Mouse (Mus musculus): ENCODE results near the gene Il25. TPM values are rescaled to one million over a fixed set of nuclear protein-coding genes. Genes with fewer than 3 reads are reported as not detected.
"Not testable (repeated sequence)": the region's sequence is repeated elsewhere in the genome, so short reads cannot be mapped to it uniquely, and the experiment has no call there.

Il25 gene
- polyA plus RNA-seq, 1 experiment from 2014 or later: not detected

GRCm38 (mm10) chr14:54945975-54946704 is 13.6 kb downstream of the Il25 start:
- Histone ChIP-seq H3K27ac (ENCODE audit: low read depth, low read length) (no peak overlapping the region), H3K36me3 (ENCODE audit: control insufficient read depth, insufficient read depth, low read length) (no peaks in the 10 kb centered on the region), H3K27me3 (ENCODE audit: control insufficient read depth, insufficient read depth, low read length) (no peaks in the 10 kb centered on the region), H3K4me2 (ENCODE audit: low read depth) (no peak overlapping the region), H3K4me3 (ENCODE audit: low read depth, low read length) (no peak overlapping the region), H3K9ac (ENCODE audit: low read length) (no peak overlapping the region), H3K4me1 (ENCODE audit: control insufficient read depth, insufficient read depth, low read length) (no peaks in the 10 kb centered on the region), H3K9me3 (ENCODE audit: control insufficient read depth, low read length) (no peaks in the 10 kb centered on the region)
- ATAC-seq (ENCODE audit: insufficient read depth, low FRiP score, low TSS enrichment) (no peak), DNase-seq (ENCODE audit: low spot score) (no peak)
- 81% methylated on average over 19 of the region's 19 CpGs for WGBS

GRCm38 (mm10) chr14:54947008-54947407 is 14.5 kb downstream of the Il25 start:
- not testable (repeated sequence) for H3K4me3 ChIP-seq (ENCODE audit: low read depth, low read length); H3K4me1 ChIP-seq (ENCODE audit: control insufficient read depth, insufficient read depth, low read length); DNase-seq (ENCODE audit: low spot score); H3K9ac ChIP-seq (ENCODE audit: low read length); H3K27me3 ChIP-seq (ENCODE audit: control insufficient read depth, insufficient read depth, low read length); H3K9me3 ChIP-seq (ENCODE audit: control insufficient read depth, low read length); H3K4me2 ChIP-seq (ENCODE audit: low read depth); H3K27ac ChIP-seq (ENCODE audit: low read depth, low read length); ATAC-seq (ENCODE audit: insufficient read depth, low FRiP score, low TSS enrichment); H3K36me3 ChIP-seq (ENCODE audit: control insufficient read depth, insufficient read depth, low read length)
- 85% methylated on average over 8 of the region's 11 CpGs for WGBS

GRCm38 (mm10) chr14:54948781-54949180 is 16.3 kb downstream of the Il25 start:
- 82% methylated on average over 9 of the region's 9 CpGs for whole genome bisulfite sequencing
- Histone ChIP-seq H3K36me3 (ENCODE audit: control insufficient read depth, insufficient read depth, low read length) (no peaks in the 10 kb centered on the region), H3K4me2 (ENCODE audit: low read depth) (no peak overlapping the region), H3K27ac (ENCODE audit: low read depth, low read length) (no peak overlapping the region), H3K9ac (ENCODE audit: low read length) (no peak overlapping the region), H3K27me3 (ENCODE audit: control insufficient read depth, insufficient read depth, low read length) (no peaks in the 10 kb centered on the region), H3K4me1 (ENCODE audit: control insufficient read depth, insufficient read depth, low read length) (no peaks in the 10 kb centered on the region), H3K4me3 (ENCODE audit: low read depth, low read length) (no peak overlapping the region), H3K9me3 (ENCODE audit: control insufficient read depth, low read length) (no peaks in the 10 kb centered on the region)
- DNase-seq (ENCODE audit: low spot score): no peak
- no peak for ATAC-seq (ENCODE audit: insufficient read depth, low FRiP score, low TSS enrichment)

DNA sequence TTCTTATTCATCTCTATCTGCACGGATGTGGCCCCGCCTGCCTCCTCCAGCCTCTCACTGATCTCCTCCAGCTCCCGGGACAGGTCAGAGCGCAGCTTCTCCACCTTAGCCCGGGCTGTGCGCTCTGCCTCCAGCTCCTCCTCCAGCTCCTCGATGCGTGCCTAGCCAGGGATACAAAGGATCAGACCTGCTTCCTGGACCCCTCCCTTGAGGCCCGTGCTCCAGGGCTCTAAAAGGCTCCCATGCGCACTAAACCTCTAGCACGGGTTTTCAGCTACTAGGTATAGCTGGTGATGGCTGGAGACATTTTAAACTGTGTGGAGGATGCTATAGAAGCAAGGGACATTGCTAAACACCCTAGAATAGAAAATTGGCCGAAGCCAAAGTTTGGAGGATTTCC is 18.0 kb downstream of the Il25 start:
- Histone ChIP-seq H3K36me3 (ENCODE audit: control insufficient read depth, insufficient read depth, low read length) (no peaks in the 10 kb centered on the region), H3K27me3 (ENCODE audit: control insufficient read depth, insufficient read depth, low read length) (no peaks in the 10 kb centered on the region), H3K4me2 (ENCODE audit: low read depth) (no peak overlapping the region), H3K4me1 (ENCODE audit: control insufficient read depth, insufficient read depth, low read length) (no peaks in the 10 kb centered on the region), H3K9ac (ENCODE audit: low read length) (no peak overlapping the region), H3K9me3 (ENCODE audit: control insufficient read depth, low read length) (no peaks in the 10 kb centered on the region), H3K27ac (ENCODE audit: low read depth, low read length) (no peak overlapping the region), H3K4me3 (ENCODE audit: low read depth, low read length) (no peak overlapping the region)
- ATAC-seq (ENCODE audit: insufficient read depth, low FRiP score, low TSS enrichment) (no peak), DNase-seq (ENCODE audit: low spot score) (no peak)
- WGBS: 61% methylated on average over 12 of the region's 12 CpGs

GRCm38 (mm10) chr14:54951587-54951986 is 19.1 kb downstream of the Il25 start:
- Histone ChIP-seq H3K9ac (ENCODE audit: low read length) (no peak overlapping the region), H3K4me3 (ENCODE audit: low read depth, low read length) (no peak overlapping the region), H3K36me3 (ENCODE audit: control insufficient read depth, insufficient read depth, low read length) (no peaks in the 10 kb centered on the region), H3K9me3 (ENCODE audit: control insufficient read depth, low read length) (no peaks in the 10 kb centered on the region), H3K4me1 (ENCODE audit: control insufficient read depth, insufficient read depth, low read length) (no peaks in the 10 kb centered on the region), H3K27ac (ENCODE audit: low read depth, low read length) (no peak overlapping the region), H3K4me2 (ENCODE audit: low read depth) (no peak overlapping the region), H3K27me3 (ENCODE audit: control insufficient read depth, insufficient read depth, low read length) (no peaks in the 10 kb centered on the region)
- ATAC-seq (ENCODE audit: insufficient read depth, low FRiP score, low TSS enrichment) (no peak), DNase-seq (ENCODE audit: low spot score) (no peak)
- WGBS: 89% methylated on average over 6 of the region's 6 CpGs

GRCm38 (mm10) chr14:54953664-54954206 is 21.2 kb downstream of the Il25 start:
- Histone ChIP-seq H3K9me3 (ENCODE audit: control insufficient read depth, low read length) (no peaks in the 10 kb centered on the region), H3K4me2 (ENCODE audit: low read depth) (no peak overlapping the region), H3K9ac (ENCODE audit: low read length) (no peak overlapping the region), H3K36me3 (ENCODE audit: control insufficient read depth, insufficient read depth, low read length) (no peaks in the 10 kb centered on the region), H3K4me3 (ENCODE audit: low read depth, low read length) (no peak overlapping the region), H3K4me1 (ENCODE audit: control insufficient read depth, insufficient read depth, low read length) (no peaks in the 10 kb centered on the region), H3K27me3 (ENCODE audit: control insufficient read depth, insufficient read depth, low read length) (no peaks in the 10 kb centered on the region), H3K27ac (ENCODE audit: low read depth, low read length) (no peak overlapping the region)
- 89% methylated on average over 8 of the region's 8 CpGs for WGBS
- DNase-seq (ENCODE audit: low spot score) (no peak), ATAC-seq (ENCODE audit: insufficient read depth, low FRiP score, low TSS enrichment) (no peak)

DNA sequence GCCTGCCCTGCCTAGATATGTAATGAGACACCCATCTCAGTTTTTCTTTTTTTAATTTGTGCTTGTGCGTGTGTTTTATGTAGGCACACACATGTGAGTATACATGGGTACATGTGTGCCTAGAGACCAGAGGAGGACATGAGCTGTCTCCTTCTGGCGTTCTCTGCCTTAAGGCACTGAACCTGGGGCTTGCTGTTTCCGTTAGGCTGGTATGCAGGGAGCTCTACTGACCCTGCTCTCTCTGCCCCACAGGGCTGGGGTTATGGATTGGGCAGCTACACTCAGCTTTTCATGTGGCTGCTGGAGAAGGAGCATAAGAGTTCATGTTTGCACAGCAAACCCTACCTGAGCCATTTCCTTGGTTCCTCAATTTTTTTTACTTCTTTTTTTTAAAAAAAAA is 22.0 kb downstream of the Il25 start:
- Histone ChIP-seq H3K4me1 (ENCODE audit: control insufficient read depth, insufficient read depth, low read length) (no peaks in the 10 kb centered on the region), H3K27ac (ENCODE audit: low read depth, low read length) (no peak overlapping the region), H3K36me3 (ENCODE audit: control insufficient read depth, insufficient read depth, low read length) (no peaks in the 10 kb centered on the region), H3K4me3 (ENCODE audit: low read depth, low read length) (no peak overlapping the region), H3K27me3 (ENCODE audit: control insufficient read depth, insufficient read depth, low read length) (no peaks in the 10 kb centered on the region), H3K9ac (ENCODE audit: low read length) (no peak overlapping the region), H3K4me2 (ENCODE audit: low read depth) (no peak overlapping the region), H3K9me3 (ENCODE audit: control insufficient read depth, low read length) (no peaks in the 10 kb centered on the region)
- DNase-seq (ENCODE audit: low spot score) (no peak), ATAC-seq (ENCODE audit: insufficient read depth, low FRiP score, low TSS enrichment) (no peak)
- WGBS: 81% methylated on average over 3 of the region's 3 CpGs

- ATAC-seq (ENCODE audit: insufficient read depth, low FRiP score, low TSS enrichment) (no peak), DNase-seq (ENCODE audit: low spot score) (no peak)
- no peak overlapping the region for H3K4me2 ChIP-seq (ENCODE audit: low read depth)
- H3K9ac ChIP-seq (ENCODE audit: low read length): no peak overlapping the region
- H3K36me3 ChIP-seq (ENCODE audit: control insufficient read depth, insufficient read depth, low read length): no peaks in the 10 kb centered on the region
- no peaks in the 10 kb centered on the region for H3K4me1 ChIP-seq (ENCODE audit: control insufficient read depth, insufficient read depth, low read length)
- no peaks in the 10 kb centered on the region for H3K9me3 ChIP-seq (ENCODE audit: control insufficient read depth, low read length)
- WGBS: 88% methylated on average over 3 of the region's 3 CpGs
- H3K4me3 ChIP-seq (ENCODE audit: low read depth, low read length): no peak overlapping the region
- no peak overlapping the region for H3K27ac ChIP-seq (ENCODE audit: low read depth, low read length)
- H3K27me3 ChIP-seq (ENCODE audit: control insufficient read depth, insufficient read depth, low read length): no peaks in the 10 kb centered on the region
Observed at GRCm38 (mm10) chr14:54955481-54955880, 23.0 kb downstream of the Il25 start.

GRCm38 (mm10) chr14:54956533-54956932 is 24.0 kb downstream of the Il25 start:
- H3K4me2 ChIP-seq (ENCODE audit: low read depth): no peak overlapping the region
- no peak overlapping the region for H3K27ac ChIP-seq (ENCODE audit: low read depth, low read length)
- H3K9me3 ChIP-seq (ENCODE audit: control insufficient read depth, low read length): no peaks in the 10 kb centered on the region
- no peak for DNase-seq (ENCODE audit: low spot score)
- no peak overlapping the region for H3K9ac ChIP-seq (ENCODE audit: low read length)
- WGBS: 84% methylated on average over 9 of the region's 9 CpGs
- no peak for ATAC-seq (ENCODE audit: insufficient read depth, low FRiP score, low TSS enrichment)
- no peak overlapping the region for H3K4me3 ChIP-seq (ENCODE audit: low read depth, low read length)
- H3K4me1 ChIP-seq (ENCODE audit: control insufficient read depth, insufficient read depth, low read length): no peaks in the 10 kb centered on the region
- H3K36me3 ChIP-seq (ENCODE audit: control insufficient read depth, insufficient read depth, low read length): no peaks in the 10 kb centered on the region
- H3K27me3 ChIP-seq (ENCODE audit: control insufficient read depth, insufficient read depth, low read length): no peaks in the 10 kb centered on the region

Measured in neural tube, embryonic 11.5 days (tissue).